In the genomic region with DNA sequence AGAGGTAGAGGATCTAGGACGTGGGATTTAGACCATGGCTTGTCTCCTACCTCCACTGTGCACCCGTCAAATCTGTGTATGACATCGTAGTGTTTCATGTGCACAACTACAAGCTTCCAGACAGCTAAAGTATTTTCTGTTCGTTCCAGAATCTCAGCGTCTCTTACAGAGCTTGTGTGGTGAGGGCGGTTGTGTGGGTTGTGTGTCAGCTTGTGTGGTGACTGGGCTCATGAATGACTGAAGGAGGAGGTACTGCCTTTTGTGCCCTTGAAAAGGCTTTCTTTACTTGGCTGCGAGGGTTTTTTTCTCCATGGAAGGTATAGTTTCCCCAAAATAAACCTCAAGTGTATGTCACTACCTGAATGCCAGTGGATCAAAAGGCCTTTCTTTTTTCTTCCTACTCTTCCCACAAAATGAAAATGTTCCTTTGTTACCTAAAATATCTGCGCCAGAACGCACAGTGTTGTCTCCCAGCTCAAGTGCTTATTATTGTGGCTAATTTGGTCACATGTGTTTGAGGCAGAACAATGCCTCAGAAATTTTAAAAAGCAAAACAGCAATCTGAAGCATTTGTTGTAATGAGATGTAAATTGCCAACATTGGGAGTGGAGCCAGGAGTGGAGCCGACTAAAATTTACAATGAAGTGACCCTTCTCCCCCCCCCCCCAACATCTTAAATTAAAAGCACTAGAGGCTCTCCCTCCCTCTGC, we compare ENCODE assay signal across 14 mouse cellular contexts. TPM values are rescaled to one million over a fixed set of nuclear protein-coding genes. Genes with fewer than 3 reads are reported as not detected.
A peak's percentile ranks its signal among the peaks of the same experiment; 100 is the strongest.
DNase-seq lines count a peak whose midpoint lies in the region; ATAC-seq and TF ChIP-seq lines count a peak whose summit lies in the region.
"Had no signal": no experiment of that assay in that cellular context is flagged by ENCODE, and none has a peak within 500 bp of the region (broad histone marks: within the 10 kb centered on the region; RNA-seq: fewer than 3 reads in every experiment).

No protein-coding gene starts in this region.

- H3K27me3 ChIP-seq in hindbrain, postnatal 0 days (ENCODE audit: insufficient read depth, low read length) = no peaks in the 10 kb centered on the region
- H3K27me3 ChIP-seq: liver, embryonic 12.5 days had no signal

- no peaks in the 10 kb centered on the region for H3K9me3 ChIP-seq in hindbrain, postnatal 0 days (ENCODE audit: low read length)

- no peak overlapping the region for H3K4me2 ChIP-seq in hindbrain, postnatal 0 days (ENCODE audit: low read depth, low read length)
- H3K4me2 ChIP-seq: liver, embryonic 12.5 days had no signal

- H3K36me3 ChIP-seq in hindbrain, postnatal 0 days (ENCODE audit: insufficient read depth, low read length) = no peaks in the 10 kb centered on the region; the same call in 1 of the 2 replicates
- H3K36me3 ChIP-seq: G1E; liver, embryonic 12.5 days had no signal

- no peak for TF ChIP-seq POLR2A in olfactory bulb, adult 2 months (IDR thresholded peaks at IDR 0.05; ENCODE audit: insufficient read depth, low read depth, low read length)

- ATAC-seq in frontal cortex, adult (ENCODE audit: low TSS enrichment) = peak; percentile 76
- ATAC-seq in hindbrain, postnatal 0 days = peak; percentile 44
- ATAC-seq: liver, embryonic 12.5 days had no signal

- WGBS in hindbrain, postnatal 0 days = 25% methylated on average over 10 of the region's 10 CpGs
- WGBS in olfactory bulb, adult 2 months = 18% methylated on average over 10 of the region's 10 CpGs

- H3K4me1 ChIP-seq in hindbrain, postnatal 0 days (ENCODE audit: insufficient read depth, low read length) = peaks cover 6% of the 10 kb centered on the region; the same call in 1 of the 2 replicates
- H3K4me1 ChIP-seq in olfactory bulb, adult 2 months (ENCODE audit: control insufficient read depth, insufficient read depth, low read length) = peaks cover 6% of the 10 kb centered on the region

- no peak for TF ChIP-seq CTCF in hindbrain, postnatal 0 days (IDR thresholded peaks at IDR 0.05; ENCODE audit: low read depth)
- no peak for TF ChIP-seq CTCF in olfactory bulb, adult 2 months (IDR thresholded peaks at IDR 0.05; ENCODE audit: insufficient read depth, low read depth, low read length)

- peak overlapping the region; percentile 66 for H3K27ac ChIP-seq in hindbrain, postnatal 0 days
- H3K27ac ChIP-seq in olfactory bulb, adult 2 months (ENCODE audit: insufficient read depth, low read depth, low read length) = 0 out of 2 replicates have a peak overlapping the region, but pooled peaks have one; percentile 9
- H3K27ac ChIP-seq: liver, embryonic 12.5 days had no signal

- no peak overlapping the region for H3K9ac ChIP-seq in hindbrain, postnatal 0 days (replicated peaks; ENCODE audit: low read length)
- H3K9ac ChIP-seq: liver, embryonic 12.5 days had no signal

- DNase-seq in frontal cortex, postnatal 14 days (ENCODE audit: low spot score in 2 of 2) = no peak
- DNase-seq in right cerebral cortex, postnatal 36 days (ENCODE audit: low spot score in 2 of 2) = peak; percentile 34 to 62
- DNase-seq in right cerebral cortex, postnatal 10 days (ENCODE audit: low spot score in 2 of 2) = no peak
- DNase-seq in hindbrain, postnatal 0 days (ENCODE audit: low spot score) = peak; percentile 14
- DNase-seq in thymus, postnatal 10 days (ENCODE audit: low spot score in 2 of 2) = no peak
- DNase-seq in yolk sac, embryonic 10.5 days (ENCODE audit: low spot score) = no peak
- DNase-seq: gastrocnemius, postnatal 36 days; heart, postnatal 36 days; kidney, postnatal 10 days; spleen, adult 18-20 months had no signal

- H3K4me3 ChIP-seq in hindbrain, postnatal 0 days (ENCODE audit: low read length) = no peak overlapping the region
- no peak overlapping the region for H3K4me3 ChIP-seq in olfactory bulb, adult 2 months (ENCODE audit: insufficient read depth, low read depth, low read length)
- H3K4me3 ChIP-seq: liver, embryonic 12.5 days had no signal

RNA-seq across cellular contexts. Expression of a gene that starts 29.3 kb away (rescaled TPM):
- total RNA-seq in hindbrain, postnatal 0 days (2014; rRNA removed) = 30.6 and 32.1 TPM in 2 replicates
- polyA plus RNA-seq in hindbrain, postnatal 0 days (2015; fragmentation: Nextera tagmentation; extraction: Ambion mirVana) = 48.9 and 50.0 TPM in 2 replicates
- not detected in 2 replicates for polyA plus RNA-seq in olfactory bulb, adult 2 months (2012; ENCODE audit: insufficient read depth, insufficient read length, low replicate concordance, missing spikeins)
- total RNA-seq: G1E had no signal
- polyA plus RNA-seq: G1E had no signal

Comparison
In these comparisons a context has a peak if more than half of its experiments do, and no peak if none do; other contexts are left out.
1. DNase-seq: peak in right cerebral cortex, postnatal 36 days (2 of 2) and hindbrain, postnatal 0 days (single experiment); none in frontal cortex, postnatal 14 days (0 of 2), right cerebral cortex, postnatal 10 days (0 of 2), thymus, postnatal 10 days (0 of 2) and yolk sac, embryonic 10.5 days (single experiment).